Mouse (Mus musculus): ENCODE data around the gene S100a14.

The S100a14 gene

GRCm38 (mm10) chr3:90526580-90526979 is at the start of gene S100a14:
S100a14 (plus strand) TSS chr3:90526856.
- no peak for DNase-seq (ENCODE audit: low read depth, low spot score)

GRCm38 (mm10) chr3:90486998-90487397 is 39.7 kb upstream of the S100a14 start:
- no peak for DNase-seq (ENCODE audit: low read depth, low spot score)

- no peak for DNase-seq (ENCODE audit: low read depth, low spot score)
These were observed 38.1 kb upstream of the S100a14 start for GRCm38 (mm10) chr3:90488576-90488975.

- DNase-seq (ENCODE audit: low read depth, low spot score): peak; percentile 91
These were observed 35.9 kb upstream of the S100a14 start, which contains the start of gene Snapin for GRCm38 (mm10) chr3:90490696-90491256. Snapin (minus strand) TSS chr3:90491033.

GRCm38 (mm10) chr3:90491350-90491749 is 35.3 kb upstream of the S100a14 start:
- no peak for DNase-seq (ENCODE audit: low read depth, low spot score)

- no peak for DNase-seq (ENCODE audit: low read depth, low spot score)
These were observed 32.7 kb upstream of the S100a14 start for GRCm38 (mm10) chr3:90493831-90494540.

GRCm38 (mm10) chr3:90495850-90496525 is 30.7 kb upstream of the S100a14 start:
- DNase-seq (ENCODE audit: low read depth, low spot score): no peak

GRCm38 (mm10) chr3:90497597-90497996 is 29.1 kb upstream of the S100a14 start:
- no peak for DNase-seq (ENCODE audit: low read depth, low spot score)

GRCm38 (mm10) chr3:90503444-90503843 is 23.2 kb upstream of the S100a14 start:
- DNase-seq (ENCODE audit: low read depth, low spot score): no peak

GRCm38 (mm10) chr3:90505216-90505615 is 21.4 kb upstream of the S100a14 start:
- DNase-seq (ENCODE audit: low read depth, low spot score): no peak

GRCm38 (mm10) chr3:90506362-90506761 is 20.3 kb upstream of the S100a14 start:
- DNase-seq (ENCODE audit: low read depth, low spot score): no peak

GRCm38 (mm10) chr3:90508287-90508949 is 18.2 kb upstream of the S100a14 start:
- no peak for DNase-seq (ENCODE audit: low read depth, low spot score)

GRCm38 (mm10) chr3:90508950-90509746 is 17.5 kb upstream of the S100a14 start, which contains the start of gene Chtop:
Chtop (minus strand) TSS chr3:90509498.
- DNase-seq (ENCODE audit: low read depth, low spot score): peak; percentile 99

- DNase-seq (ENCODE audit: low read depth, low spot score): no peak
These were observed 16.9 kb upstream of the S100a14 start for GRCm38 (mm10) chr3:90509747-90510123.

- no peak for DNase-seq (ENCODE audit: low read depth, low spot score)
These were observed 14.4 kb upstream of the S100a14 start for GRCm38 (mm10) chr3:90512276-90512675.

GRCm38 (mm10) chr3:90512948-90513642 is 13.6 kb upstream of the S100a14 start:
- no peak for DNase-seq (ENCODE audit: low read depth, low spot score)

GRCm38 (mm10) chr3:90513796-90514590 is 12.7 kb upstream of the S100a14 start, which contains the start of the genes S100a1 and S100a13:
S100a1 (minus strand) TSS chr3:90514392.
S100a13 (plus strand) TSS chr3:90514435.
- DNase-seq (ENCODE audit: low read depth, low spot score): peak; percentile 80

- peak; percentile 79 for DNase-seq (ENCODE audit: low read depth, low spot score)
These were observed 12.0 kb upstream of the S100a14 start for GRCm38 (mm10) chr3:90514691-90515090.

- DNase-seq (ENCODE audit: low read depth, low spot score): peak; percentile 47
These were observed 11.4 kb upstream of the S100a14 start for GRCm38 (mm10) chr3:90515242-90515641.

- no peak for DNase-seq (ENCODE audit: low read depth, low spot score)
These were observed 10.9 kb upstream of the S100a14 start for GRCm38 (mm10) chr3:90515789-90516188.

Data from skeletal muscle tissue, adult 2 months (tissue).